Mouse (Mus musculus) CH12.LX (cell line): Measurements from ENCODE around the gene Lrrc46.

Experiments
- CTCF ChIP-seq, 2 experiments: IDR thresholded peaks in 1 of 2; conservative IDR thresholded peaks in 1 of 2; 2 replicates each; pipeline ENCODE4 v1.5.1; 2011 to 2012; ENCODE audit warnings: low read depth in 2 of 2, low read length in 2 of 2, improper control_type of control experiment in 1 of 2, inconsistent platforms in 1 of 2, mild to moderate bottlenecking in 1 of 2, moderate library complexity in 1 of 2
- E2F4 ChIP-seq: IDR thresholded peaks from 2 replicates; pipeline ENCODE4 v1.6.1; 2011; ENCODE audit warnings: low read depth, low read length, improper control_type of control experiment; ENCODE audit not compliant: insufficient replicate concordance
- EP300 ChIP-seq: IDR thresholded peaks from 2 replicates; pipeline ENCODE4 v1.6.1; 2011; ENCODE audit warnings: low read length, improper control_type of control experiment
- MAX ChIP-seq: IDR thresholded peaks from 2 replicates; pipeline ENCODE4 v1.6.1; 2011; ENCODE audit warnings: low read length, improper control_type of control experiment
- MYC ChIP-seq: IDR thresholded peaks from 2 replicates; pipeline ENCODE4 v1.6.1; 2011; ENCODE audit warnings: low read depth, mild to moderate bottlenecking, improper control_type of control experiment, low read length
- PAX5 ChIP-seq: IDR thresholded peaks from 2 replicates; pipeline ENCODE4 v1.6.1; 2012; ENCODE audit warnings: low read length, inconsistent platforms, mixed read lengths
- POLR2A ChIP-seq: IDR thresholded peaks from 2 replicates; pipeline ENCODE4 v1.6.1; 2011; ENCODE audit warnings: low read depth, mild to moderate bottlenecking, improper control_type of control experiment, low read length
- SIN3A ChIP-seq: IDR thresholded peaks from 2 replicates; pipeline ENCODE4 v1.6.1; 2012; ENCODE audit warnings: low read length, improper control_type of control experiment, inconsistent platforms

GRCm38 (mm10) chr11:97044902-97045301, 3.7 kb upstream of the Lrrc46 start:
- TF ChIP-seq MYC: no peak
- TF ChIP-seq CTCF (conservative IDR thresholded peaks at IDR 0.05 in 1 of 2, IDR thresholded peaks at IDR 0.05 in 1 of 2; ENCODE audit: low read depth in 2 of 2, low read length in 2 of 2): no peak
- no peak for TF ChIP-seq E2F4
- TF ChIP-seq PAX5: no peak
- TF ChIP-seq POLR2A: no peak
- TF ChIP-seq MAX: no peak
- no peak for TF ChIP-seq SIN3A
- no peak for TF ChIP-seq EP300
